Mouse (Mus musculus) CH12.LX (cell line): ENCODE results near the gene Nhsl2.

Experiments used
- CHD1 ChIP-seq: IDR thresholded peaks from 2 replicates; pipeline ENCODE4 v1.6.1; 2012; ENCODE audit warnings: low read depth, low read length, improper control_type of control experiment, inconsistent platforms
- CHD2 ChIP-seq: IDR thresholded peaks from 2 replicates; pipeline ENCODE4 v1.6.1; 2011; ENCODE audit warnings: low read length, improper control_type of control experiment
- CTCF ChIP-seq, 2 experiments: IDR thresholded peaks in 1 of 2; conservative IDR thresholded peaks in 1 of 2; 2 replicates each; pipeline ENCODE4 v1.5.1; 2011 to 2012; ENCODE audit warnings: low read depth in 2 of 2, low read length in 2 of 2, improper control_type of control experiment in 1 of 2, inconsistent platforms in 1 of 2, mild to moderate bottlenecking in 1 of 2, moderate library complexity in 1 of 2
- EP300 ChIP-seq: IDR thresholded peaks from 2 replicates; pipeline ENCODE4 v1.6.1; 2011; ENCODE audit warnings: low read length, improper control_type of control experiment
- ETS1 ChIP-seq: conservative IDR thresholded peaks from 2 replicates; pipeline ENCODE4 v1.6.1; 2012; ENCODE audit warnings: low read depth, mild to moderate bottlenecking, inconsistent platforms, low read length, improper control_type of control experiment, moderate library complexity
- GABPA ChIP-seq: IDR thresholded peaks from 2 replicates; pipeline ENCODE4 v1.6.1; 2012; ENCODE audit warnings: low read depth, low read length, improper control_type of control experiment, inconsistent platforms; ENCODE audit not compliant: insufficient replicate concordance
- HCFC1 ChIP-seq: IDR thresholded peaks from 2 replicates; pipeline ENCODE4 v1.6.1; 2012; ENCODE audit warnings: low read depth, mild to moderate bottlenecking, inconsistent platforms, low read length, improper control_type of control experiment
- KAT2A ChIP-seq: IDR thresholded peaks from 2 replicates; pipeline ENCODE4 v1.6.1; 2012; ENCODE audit warnings: low read length, improper control_type of control experiment, inconsistent platforms; ENCODE audit not compliant: insufficient replicate concordance
- MAFK ChIP-seq: IDR thresholded peaks from 2 replicates; pipeline ENCODE4 v1.6.1; 2011; ENCODE audit warnings: low read length, improper control_type of control experiment; ENCODE audit not compliant: insufficient replicate concordance
- MXI1 ChIP-seq: IDR thresholded peaks from 2 replicates; pipeline ENCODE4 v1.6.1; 2011; ENCODE audit warnings: mild to moderate bottlenecking, low read depth, low read length, improper control_type of control experiment
- POLR2A ChIP-seq: IDR thresholded peaks from 2 replicates; pipeline ENCODE4 v1.6.1; 2011; ENCODE audit warnings: low read depth, mild to moderate bottlenecking, improper control_type of control experiment, low read length
- UBTF ChIP-seq: IDR thresholded peaks from 2 replicates; pipeline ENCODE4 v1.6.1; 2012; ENCODE audit warnings: low read depth, mild to moderate bottlenecking, inconsistent platforms, low read length, improper control_type of control experiment, moderate library complexity
- ZKSCAN1 ChIP-seq: IDR thresholded peaks from 2 replicates; pipeline ENCODE4 v1.6.1; 2012; ENCODE audit warnings: low read depth, inconsistent platforms, low read length, improper control_type of control experiment, borderline replicate concordance

DNA sequence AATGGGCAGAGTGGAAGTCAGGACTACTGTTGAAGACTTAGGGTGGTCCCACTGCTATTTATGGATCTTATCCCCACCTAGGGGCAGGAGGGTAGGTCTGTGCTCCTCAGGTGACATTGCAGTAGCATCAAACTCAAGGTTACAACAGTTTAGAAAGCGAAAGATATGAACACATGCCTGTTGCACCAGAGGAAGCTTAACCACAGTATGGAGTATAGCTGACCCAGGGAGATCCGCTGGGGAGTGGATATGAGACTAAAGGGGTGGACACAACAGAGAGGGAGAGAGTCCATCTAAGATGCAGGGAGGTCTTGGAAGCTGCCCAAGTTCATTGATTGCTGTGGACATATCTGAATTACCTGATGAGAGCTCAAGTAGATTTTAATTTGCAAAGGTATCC, 204.2 kb downstream of the Nhsl2 start:
- TF ChIP-seq POLR2A (no peak), CTCF (conservative IDR thresholded peaks at IDR 0.05 in 1 of 2, IDR thresholded peaks at IDR 0.05 in 1 of 2; ENCODE audit: low read depth in 2 of 2, low read length in 2 of 2) (no peak), CHD1 (no peak), MAFK (no peak), EP300 (no peak), KAT2A (no peak), HCFC1 (no peak), ZKSCAN1 (no peak), MXI1 (no peak), ETS1 (no peak), GABPA (no peak), CHD2 (no peak), UBTF (no peak)
